Mouse (Mus musculus): ENCODE measurements around the gene Gm10401. TPM values are rescaled to one million over a fixed set of nuclear protein-coding genes. Genes with fewer than 3 reads are reported as not detected.
"Not testable (repeated sequence)": the region's sequence is repeated elsewhere in the genome, so short reads cannot be mapped to it uniquely, and the experiment has no call there.

The Gm10401 gene
- polyA plus RNA-seq, 1 experiment from 2014 or later: 32.2 TPM

DNA sequence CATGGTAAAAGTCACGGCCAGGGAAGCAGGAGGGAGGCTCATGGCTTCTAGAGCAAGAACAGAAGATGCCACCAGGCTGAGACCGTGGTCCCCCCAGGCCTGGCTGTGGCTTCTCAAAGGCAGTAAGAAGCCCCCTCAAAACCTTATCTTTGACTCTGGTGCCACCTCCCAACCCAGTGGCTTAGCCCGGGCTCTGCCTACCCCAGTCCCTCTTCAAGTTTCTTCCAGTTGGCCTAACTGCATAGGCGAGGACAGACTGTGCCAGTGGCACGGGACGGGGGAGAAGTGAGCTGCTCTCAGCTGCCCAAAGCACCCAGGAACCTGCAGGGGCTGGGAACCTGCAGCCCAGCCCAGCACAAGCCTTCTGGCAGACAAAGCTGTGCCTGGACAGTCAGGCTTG is 26.6 kb upstream of the Gm10401 start:
- H3K4me3 ChIP-seq (ENCODE audit: low read length): no peak overlapping the region
- H3K27ac ChIP-seq (ENCODE audit: low read depth, low read length): no peak overlapping the region
- WGBS: 94% methylated on average over 6 of the region's 6 CpGs
- peaks cover 9% of the 10 kb centered on the region for H3K4me1 ChIP-seq (ENCODE audit: control insufficient read depth, insufficient read depth, low read depth, low read length)
- peaks cover 24% of the 10 kb centered on the region for H3K36me3 ChIP-seq (ENCODE audit: control insufficient read depth, insufficient read depth, low read length)
- no peaks in the 10 kb centered on the region for H3K27me3 ChIP-seq (replicated peaks; ENCODE audit: control insufficient read depth, insufficient read depth, low read length)
- ATAC-seq: no peak
- H3K9ac ChIP-seq (ENCODE audit: low read depth, low read length): no peak overlapping the region
- no peaks in the 10 kb centered on the region for H3K9me3 ChIP-seq (ENCODE audit: control insufficient read depth, low read length)
- no peak overlapping the region for H3K4me2 ChIP-seq (ENCODE audit: low read length)

DNA sequence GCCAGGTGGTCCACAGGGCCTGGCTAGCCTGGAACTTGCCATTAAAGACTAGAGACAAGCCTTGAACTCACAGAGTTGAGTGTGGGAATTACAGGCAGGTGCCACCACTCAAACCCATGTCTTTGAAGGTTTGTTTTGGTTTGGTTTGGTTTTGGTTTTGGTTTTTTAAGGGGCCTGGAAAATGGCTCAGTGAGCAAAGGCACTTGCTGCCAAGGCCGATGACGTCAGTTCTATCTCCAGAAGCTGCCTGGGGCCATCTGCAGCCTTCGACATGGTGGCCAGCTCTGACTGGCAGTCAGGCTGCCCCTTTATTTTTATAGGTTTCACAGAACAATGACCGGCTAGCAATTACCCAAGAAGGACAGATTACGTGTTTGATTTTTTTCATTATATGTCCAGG is 22.9 kb upstream of the Gm10401 start:
- Histone ChIP-seq H3K4me2 (ENCODE audit: low read length) (no peak overlapping the region), H3K27me3 (replicated peaks; ENCODE audit: control insufficient read depth, insufficient read depth, low read length) (no peaks in the 10 kb centered on the region), H3K4me3 (ENCODE audit: low read length) (no peak overlapping the region), H3K36me3 (ENCODE audit: control insufficient read depth, insufficient read depth, low read length) (peaks cover 7% of the 10 kb centered on the region; the same call in 1 of the 2 replicates), H3K9ac (ENCODE audit: low read depth, low read length) (no peak overlapping the region), H3K9me3 (ENCODE audit: control insufficient read depth, low read length) (no peaks in the 10 kb centered on the region), H3K27ac (ENCODE audit: low read depth, low read length) (no peak overlapping the region), H3K4me1 (ENCODE audit: control insufficient read depth, insufficient read depth, low read depth, low read length) (peaks cover 15% of the 10 kb centered on the region)
- no peak for ATAC-seq
- WGBS: 70% methylated on average over 5 of the region's 5 CpGs

DNA sequence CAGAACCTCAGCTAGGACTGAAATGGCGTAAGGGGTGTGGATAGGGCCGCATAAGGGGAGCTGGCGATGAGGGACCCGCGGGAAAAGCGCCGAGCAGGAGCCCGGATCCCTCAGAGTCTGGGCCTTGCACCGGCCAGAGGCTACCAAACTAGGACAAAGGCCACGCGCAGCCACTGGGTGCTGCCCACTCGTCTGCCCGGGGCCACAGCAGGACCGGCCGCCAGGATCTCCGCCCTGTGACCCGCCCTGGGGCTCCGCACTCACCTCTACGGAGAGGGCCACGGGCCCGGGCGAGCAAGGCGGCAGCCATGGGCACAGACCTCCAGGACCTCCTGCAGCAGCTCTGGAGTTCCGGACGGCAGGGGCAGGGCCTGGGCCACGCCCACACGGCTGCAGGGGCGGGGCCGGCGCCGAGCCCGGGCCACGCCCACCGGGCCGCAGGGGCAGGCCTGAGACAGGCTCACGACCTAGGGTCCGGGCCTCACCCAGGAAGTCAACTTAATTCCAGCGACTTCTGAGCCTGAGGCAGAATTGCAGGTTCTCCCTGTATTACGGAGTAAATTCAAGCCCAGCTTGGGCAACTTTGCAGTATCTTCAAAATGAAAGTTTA is 21.0 kb upstream of the Gm10401 start, which contains the start of gene Acads:
Acads (minus strand) TSS at position 386 of the 610 bp plus-strand sequence.
- H3K9me3 ChIP-seq (ENCODE audit: control insufficient read depth, low read length): no peaks in the 10 kb centered on the region
- peak; percentile 90 for ATAC-seq
- H3K4me3 ChIP-seq (ENCODE audit: low read length): peak within 1 kb of the TSS; percentile 69
- H3K4me2 ChIP-seq (ENCODE audit: low read length): peak within 1 kb of the TSS; percentile 88
- 0% methylated on average over 31 of the region's 39 CpGs for WGBS
- 0 out of 2 replicates have a peak, but pooled peaks cover 2% of the 10 kb centered on the region for H3K36me3 ChIP-seq (ENCODE audit: control insufficient read depth, insufficient read depth, low read length)
- no peaks in the 10 kb centered on the region for H3K27me3 ChIP-seq (replicated peaks; ENCODE audit: control insufficient read depth, insufficient read depth, low read length)
- peaks cover 6% of the 10 kb centered on the region for H3K4me1 ChIP-seq (ENCODE audit: control insufficient read depth, insufficient read depth, low read depth, low read length)
- H3K27ac ChIP-seq (ENCODE audit: low read depth, low read length): peak within 1 kb of the TSS; percentile 6; the same call in 1 of the 2 replicates
- H3K9ac ChIP-seq (ENCODE audit: low read depth, low read length): peak within 1 kb of the TSS; percentile 80

GRCm38 (mm10) chr5:115117467-115117866 is 19.4 kb upstream of the Gm10401 start:
- H3K9ac ChIP-seq (ENCODE audit: low read depth, low read length): no peak overlapping the region
- H3K9me3 ChIP-seq (ENCODE audit: control insufficient read depth, low read length): no peaks in the 10 kb centered on the region
- no peak overlapping the region for H3K4me3 ChIP-seq (ENCODE audit: low read length)
- 95% methylated on average over 13 of the region's 13 CpGs for WGBS
- peaks cover 6% of the 10 kb centered on the region for H3K4me1 ChIP-seq (ENCODE audit: control insufficient read depth, insufficient read depth, low read depth, low read length)
- H3K27ac ChIP-seq (ENCODE audit: low read depth, low read length): no peak overlapping the region
- peaks cover 3% of the 10 kb centered on the region; the same call in 1 of the 2 replicates for H3K36me3 ChIP-seq (ENCODE audit: control insufficient read depth, insufficient read depth, low read length)
- no peak overlapping the region for H3K4me2 ChIP-seq (ENCODE audit: low read length)
- no peaks in the 10 kb centered on the region for H3K27me3 ChIP-seq (replicated peaks; ENCODE audit: control insufficient read depth, insufficient read depth, low read length)
- ATAC-seq: no peak

- Histone ChIP-seq H3K36me3 (ENCODE audit: control insufficient read depth, insufficient read depth, low read length) (peaks cover 5% of the 10 kb centered on the region; the same call in 1 of the 2 replicates), H3K4me1 (ENCODE audit: control insufficient read depth, insufficient read depth, low read depth, low read length) (peaks cover 6% of the 10 kb centered on the region), H3K9me3 (ENCODE audit: control insufficient read depth, low read length) (no peaks in the 10 kb centered on the region), H3K4me2 (ENCODE audit: low read length) (no peak overlapping the region), H3K9ac (ENCODE audit: low read depth, low read length) (no peak overlapping the region), H3K4me3 (ENCODE audit: low read length) (no peak overlapping the region), H3K27ac (ENCODE audit: low read depth, low read length) (no peak overlapping the region), H3K27me3 (replicated peaks; ENCODE audit: control insufficient read depth, insufficient read depth, low read length) (no peaks in the 10 kb centered on the region)
- ATAC-seq: no peak
- WGBS: 94% methylated on average over 3 of the region's 3 CpGs
Observed at GRCm38 (mm10) chr5:115116426-115116825, 18.3 kb upstream of the Gm10401 start.

DNA sequence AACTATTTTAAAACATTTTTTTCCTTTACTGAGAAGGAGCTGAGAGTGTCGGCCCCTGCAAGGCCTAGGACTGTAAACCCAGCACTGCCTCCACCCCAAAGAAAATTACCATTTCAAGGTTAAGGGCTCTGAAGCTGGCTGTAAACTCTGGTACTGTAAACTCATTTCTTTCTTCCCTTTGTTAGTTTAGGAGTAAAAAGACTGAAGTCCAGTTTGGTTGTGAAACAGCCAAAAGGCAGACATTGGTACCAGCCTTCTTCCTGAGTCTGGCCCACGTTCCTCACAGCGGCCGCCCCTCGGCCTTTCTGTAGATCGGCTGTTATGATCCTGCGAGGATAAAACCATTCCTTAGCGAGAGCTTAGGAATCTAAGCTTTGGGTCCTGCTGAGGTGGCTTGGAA is 16.4 kb upstream of the Gm10401 start:
- no peak overlapping the region for H3K27ac ChIP-seq (ENCODE audit: low read depth, low read length)
- ATAC-seq: no peak
- H3K9ac ChIP-seq (ENCODE audit: low read depth, low read length): no peak overlapping the region
- H3K4me2 ChIP-seq (ENCODE audit: low read length): no peak overlapping the region
- no peak overlapping the region for H3K4me3 ChIP-seq (ENCODE audit: low read length)
- no peaks in the 10 kb centered on the region for H3K27me3 ChIP-seq (replicated peaks; ENCODE audit: control insufficient read depth, insufficient read depth, low read length)
- peaks cover 6% of the 10 kb centered on the region for H3K4me1 ChIP-seq (ENCODE audit: control insufficient read depth, insufficient read depth, low read depth, low read length)
- 98% methylated on average over 8 of the region's 8 CpGs for WGBS
- no peaks in the 10 kb centered on the region for H3K9me3 ChIP-seq (ENCODE audit: control insufficient read depth, low read length)
- H3K36me3 ChIP-seq (ENCODE audit: control insufficient read depth, insufficient read depth, low read length): peaks cover 5% of the 10 kb centered on the region; the same call in 1 of the 2 replicates

DNA sequence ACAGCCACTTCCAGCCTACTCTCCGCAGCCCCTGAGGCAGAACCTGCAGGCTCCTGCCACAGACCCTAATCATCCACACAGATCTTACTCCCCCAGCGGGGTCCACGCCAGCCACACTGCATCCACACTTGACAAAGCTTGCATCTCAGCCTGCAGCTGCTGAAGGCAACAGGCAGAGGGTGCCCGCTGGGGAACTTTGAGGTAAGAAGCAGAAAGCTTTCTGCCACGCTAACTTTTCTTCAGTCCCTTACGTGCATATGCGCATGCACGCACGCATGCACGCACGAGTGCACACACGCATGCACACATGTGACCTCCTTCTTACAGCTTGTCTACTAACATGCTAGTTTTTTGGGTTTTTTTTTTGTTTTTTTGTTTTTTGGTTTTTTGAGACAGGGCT is 15.1 kb upstream of the Gm10401 start:
- H3K4me1 ChIP-seq (ENCODE audit: control insufficient read depth, insufficient read depth, low read depth, low read length): no peaks in the 10 kb centered on the region; the same call in 1 of the 2 replicates
- no peak overlapping the region for H3K9ac ChIP-seq (ENCODE audit: low read depth, low read length)
- H3K4me2 ChIP-seq (ENCODE audit: low read length): no peak overlapping the region
- no peak for ATAC-seq
- no peak overlapping the region for H3K27ac ChIP-seq (ENCODE audit: low read depth, low read length)
- H3K27me3 ChIP-seq (replicated peaks; ENCODE audit: control insufficient read depth, insufficient read depth, low read length): no peaks in the 10 kb centered on the region
- H3K4me3 ChIP-seq (ENCODE audit: low read length): no peak overlapping the region
- no peaks in the 10 kb centered on the region for H3K9me3 ChIP-seq (ENCODE audit: control insufficient read depth, low read length)
- peaks cover 5% of the 10 kb centered on the region; the same call in 1 of the 2 replicates for H3K36me3 ChIP-seq (ENCODE audit: control insufficient read depth, insufficient read depth, low read length)
- WGBS: 96% methylated on average over 12 of the region's 12 CpGs

- no peak overlapping the region for H3K4me3 ChIP-seq (ENCODE audit: low read length)
- H3K9me3 ChIP-seq (ENCODE audit: control insufficient read depth, low read length): no peaks in the 10 kb centered on the region
- no peaks in the 10 kb centered on the region for H3K27me3 ChIP-seq (replicated peaks; ENCODE audit: control insufficient read depth, insufficient read depth, low read length)
- peaks cover 3% of the 10 kb centered on the region; the same call in 1 of the 2 replicates for H3K36me3 ChIP-seq (ENCODE audit: control insufficient read depth, insufficient read depth, low read length)
- H3K4me1 ChIP-seq (ENCODE audit: control insufficient read depth, insufficient read depth, low read depth, low read length): no peaks in the 10 kb centered on the region; the same call in 1 of the 2 replicates
- H3K9ac ChIP-seq (ENCODE audit: low read depth, low read length): no peak overlapping the region
- no peak for ATAC-seq
- 82% methylated on average over 8 of the region's 8 CpGs for WGBS
- no peak overlapping the region for H3K4me2 ChIP-seq (ENCODE audit: low read length)
- no peak overlapping the region for H3K27ac ChIP-seq (ENCODE audit: low read depth, low read length)
Observed at GRCm38 (mm10) chr5:115111156-115111555, 13.1 kb upstream of the Gm10401 start.

DNA sequence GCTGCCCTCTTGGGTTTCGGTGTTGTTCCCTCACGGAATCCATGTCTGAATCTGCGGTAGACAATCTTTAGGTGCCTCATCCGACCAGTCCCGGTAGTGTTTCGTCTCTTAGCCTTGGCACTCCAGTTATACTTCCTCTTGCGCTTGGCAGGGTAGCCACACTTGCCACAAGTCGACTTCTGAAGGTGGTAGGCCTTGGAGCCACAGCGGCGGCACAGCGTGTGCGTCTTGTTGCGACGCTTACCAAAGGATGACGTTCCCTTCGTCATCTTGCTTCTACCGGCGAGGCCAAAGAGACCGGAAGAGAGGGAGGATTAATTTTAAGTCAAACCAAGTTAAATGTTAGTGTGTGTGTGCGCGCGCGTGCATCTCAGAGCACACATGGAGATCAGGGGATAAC is 5.2 kb upstream of the Gm10401 start:
- 97% methylated on average over 23 of the region's 23 CpGs for WGBS
- peaks cover 17% of the 10 kb centered on the region for H3K36me3 ChIP-seq (ENCODE audit: control insufficient read depth, insufficient read depth, low read length)
- not testable (repeated sequence) for H3K4me2 ChIP-seq (ENCODE audit: low read length); ATAC-seq; H3K9me3 ChIP-seq (ENCODE audit: control insufficient read depth, low read length); H3K4me1 ChIP-seq (ENCODE audit: control insufficient read depth, insufficient read depth, low read depth, low read length); H3K9ac ChIP-seq (ENCODE audit: low read depth, low read length); H3K27me3 ChIP-seq (replicated peaks; ENCODE audit: control insufficient read depth, insufficient read depth, low read length); H3K27ac ChIP-seq (ENCODE audit: low read depth, low read length); H3K4me3 ChIP-seq (ENCODE audit: low read length)
